Mouse (Mus musculus) MEL (cell line): ENCODE measurements around the gene Tamm41. TPM values are rescaled to one million over a fixed set of nuclear protein-coding genes. Genes with fewer than 3 reads are reported as not detected.

Experiments
- DNase-seq: peaks from one replicate; pipeline ENCODE4 v3.0.0; 2011; ENCODE audit warnings: low read depth, low spot score
- H3K27ac ChIP-seq: 2 replicates; pipeline ENCODE4 v1.5.1; 2012; ENCODE audit warnings: low read depth, mild to moderate bottlenecking, control low read depth, low read length, moderate library complexity; ENCODE audit not compliant: control insufficient read depth
- H3K27me3 ChIP-seq, 2 experiments: fragments of 150-350 bp in 1 of 2; sonication (generic) in 1 of 2; 2 replicates each; pipeline ENCODE4 v1.6.1; 2012; ENCODE audit warnings: low read length in 2 of 2, mild to moderate bottlenecking in 2 of 2, improper control_type of control experiment in 1 of 2, moderate library complexity in 1 of 2; ENCODE audit not compliant: insufficient read depth in 2 of 2, control insufficient read depth in 1 of 2
- H3K36me3 ChIP-seq, 2 experiments: 2 replicates each; pipeline ENCODE4 v1.6.1; 2012 to 2014; ENCODE audit warnings: low read length in 2 of 2, improper control_type of control experiment in 1 of 2, inconsistent platforms in 1 of 2, mild to moderate bottlenecking in 1 of 2; ENCODE audit not compliant: insufficient read depth in 2 of 2, control insufficient read depth in 1 of 2
- H3K4me1 ChIP-seq, 2 experiments: fragments of 150-350 bp in 1 of 2; sonication (generic) in 1 of 2; 2 replicates each; pipeline ENCODE4 v1.6.1; 2012; ENCODE audit warnings: low read length in 2 of 2, improper control_type of control experiment in 1 of 2, mild to moderate bottlenecking in 1 of 2; ENCODE audit not compliant: insufficient read depth in 2 of 2, control insufficient read depth in 1 of 2
- H3K4me3 ChIP-seq, 2 experiments: fragments of 150-350 bp in 1 of 2; sonication (generic) in 1 of 2; 2 replicates each; pipeline ENCODE4 v1.5.1; 2012; ENCODE audit warnings: low read depth in 2 of 2, low read length in 2 of 2, mild to moderate bottlenecking in 2 of 2, moderate library complexity in 2 of 2, control low read depth in 1 of 2, improper control_type of control experiment in 1 of 2; ENCODE audit not compliant: control insufficient read depth in 1 of 2, insufficient read depth in 1 of 2
- H3K79me2 ChIP-seq: 2 replicates; pipeline ENCODE4 v1.6.1; 2012; ENCODE audit warnings: mild to moderate bottlenecking, low read length, moderate library complexity; ENCODE audit not compliant: control insufficient read depth, poor library complexity, insufficient read depth
- H3K9ac ChIP-seq: 2 replicates; pipeline ENCODE4 v1.6.1; 2012; ENCODE audit warnings: low read depth, mild to moderate bottlenecking, control low read depth, low read length, moderate library complexity; ENCODE audit not compliant: control insufficient read depth, poor library complexity, severe bottlenecking
- H3K9me3 ChIP-seq: fragments of 150-350 bp; sonication (generic); replicated peaks from 2 replicates; pipeline ENCODE4 v1.6.1; 2012; ENCODE audit warnings: mild to moderate bottlenecking, low read length, improper control_type of control experiment, moderate library complexity; ENCODE audit not compliant: insufficient read depth
- CHD1 ChIP-seq: IDR thresholded peaks from 2 replicates; pipeline ENCODE4 v1.6.1; 2012; ENCODE audit warnings: low read depth, mild to moderate bottlenecking, inconsistent platforms, low read length, improper control_type of control experiment
- CHD2 ChIP-seq: IDR thresholded peaks from 2 replicates; pipeline ENCODE4 v1.6.1; 2011; ENCODE audit warnings: low read length, improper control_type of control experiment
- ELF1 ChIP-seq: IDR thresholded peaks from 2 replicates; pipeline ENCODE4 v1.6.1; 2014; ENCODE audit warnings: low read depth, mild to moderate bottlenecking, inconsistent platforms, low read length, improper control_type of control experiment, moderate library complexity
- ETS1 ChIP-seq: IDR thresholded peaks from 2 replicates; pipeline ENCODE4 v1.6.1; 2012; ENCODE audit warnings: low read depth, mild to moderate bottlenecking, inconsistent platforms, low read length, improper control_type of control experiment, moderate library complexity
- GABPA ChIP-seq: IDR thresholded peaks from 2 replicates; pipeline ENCODE4 v1.6.1; 2012; ENCODE audit warnings: low read depth, mild to moderate bottlenecking, inconsistent platforms, low read length, improper control_type of control experiment, moderate library complexity
- JUND ChIP-seq: IDR thresholded peaks from 2 replicates; pipeline ENCODE4 v1.6.1; 2011; ENCODE audit warnings: low read depth, mild to moderate bottlenecking, improper control_type of control experiment, low read length
- MAX ChIP-seq: IDR thresholded peaks from 2 replicates; pipeline ENCODE4 v1.6.1; 2011; ENCODE audit warnings: low read length, improper control_type of control experiment
- MAZ ChIP-seq: IDR thresholded peaks from 2 replicates; pipeline ENCODE4 v1.6.1; 2012; ENCODE audit warnings: low read depth, mild to moderate bottlenecking, inconsistent platforms, low read length, improper control_type of control experiment
- MXI1 ChIP-seq: IDR thresholded peaks from 2 replicates; pipeline ENCODE4 v1.6.1; 2011; ENCODE audit warnings: mild to moderate bottlenecking, low read depth, low read length, improper control_type of control experiment
- MYB ChIP-seq: IDR thresholded peaks from 2 replicates; pipeline ENCODE4 v1.6.1; 2011; ENCODE audit warnings: mild to moderate bottlenecking, low read depth, low read length, improper control_type of control experiment
- NELFE ChIP-seq: IDR thresholded peaks from 2 replicates; pipeline ENCODE4 v1.6.1; 2011; ENCODE audit warnings: low read depth, low read length, improper control_type of control experiment
- NRF1 ChIP-seq: IDR thresholded peaks from 2 replicates; pipeline ENCODE4 v1.6.1; 2014; ENCODE audit warnings: low read depth, mild to moderate bottlenecking, inconsistent platforms, low read length, improper control_type of control experiment, moderate library complexity; ENCODE audit not compliant: poor library complexity, insufficient read depth, severe bottlenecking
- RAD21 ChIP-seq: IDR thresholded peaks from 2 replicates; pipeline ENCODE4 v1.6.1; 2011; ENCODE audit warnings: mild to moderate bottlenecking, low read depth, low read length, improper control_type of control experiment
- SMC3 ChIP-seq: IDR thresholded peaks from 2 replicates; pipeline ENCODE4 v1.6.1; 2011; ENCODE audit warnings: low read depth, low read length, improper control_type of control experiment
- TAL1 ChIP-seq: IDR thresholded peaks from 2 replicates; pipeline ENCODE4 v1.6.1; 2012; ENCODE audit warnings: mild to moderate bottlenecking, inconsistent platforms, low read length, moderate library complexity, mixed read lengths
- TBP ChIP-seq: IDR thresholded peaks from 2 replicates; pipeline ENCODE4 v1.8.0; 2011; ENCODE audit warnings: low read depth, low read length, improper control_type of control experiment
- UBTF ChIP-seq: IDR thresholded peaks from 2 replicates; pipeline ENCODE4 v1.6.1; 2012; ENCODE audit warnings: low read depth, mild to moderate bottlenecking, inconsistent platforms, low read length, improper control_type of control experiment, moderate library complexity, borderline replicate concordance; ENCODE audit not compliant: insufficient read depth
- USF1 ChIP-seq: IDR thresholded peaks from 2 replicates; pipeline ENCODE4 v1.6.1; 2014; ENCODE audit warnings: low read depth, mild to moderate bottlenecking, inconsistent platforms, low read length, improper control_type of control experiment, moderate library complexity
- USF2 ChIP-seq, 2 experiments: IDR thresholded peaks; 2 replicates each; pipeline ENCODE4 v1.6.1; 2011 to 2012; ENCODE audit warnings: improper control_type of control experiment in 2 of 2, low read length in 2 of 2, borderline replicate concordance in 1 of 2, inconsistent platforms in 1 of 2, low read depth in 1 of 2, mild to moderate bottlenecking in 1 of 2; ENCODE audit not compliant: insufficient read depth in 1 of 2
- ZKSCAN1 ChIP-seq: IDR thresholded peaks from 2 replicates; pipeline ENCODE4 v1.6.1; 2012; ENCODE audit warnings: low read depth, mild to moderate bottlenecking, inconsistent platforms, low read length, improper control_type of control experiment, moderate library complexity
- polyA plus RNA-seq, 2 experiments: library from polyadenylated mRNA; stranded (reverse) in 1 of 2; unstranded in 1 of 2; fragments of >175 nt in 1 of 2; fragments of >200 nt in 1 of 2; gene quantifications; 2 replicates each; pipeline versions ENCODE4 v1.2.1 to v1.2.4; 2012; ENCODE audit warnings: low replicate concordance in 2 of 2, low read depth in 1 of 2; ENCODE audit not compliant: insufficient read length in 2 of 2, insufficient read depth in 1 of 2, missing spikeins in 1 of 2
- total RNA-seq: library from RNA; depleted of rRNA; stranded (reverse); fragments of 300-350 nt; gene quantifications from 2 replicates; pipeline ENCODE4 v1.2.3, GENCODE M21; 2012

Gene Tamm41
- total and polyA plus RNA-seq, 3 experiments, result 80.5 to 87.4 TPM; not detected in 1

DNA sequence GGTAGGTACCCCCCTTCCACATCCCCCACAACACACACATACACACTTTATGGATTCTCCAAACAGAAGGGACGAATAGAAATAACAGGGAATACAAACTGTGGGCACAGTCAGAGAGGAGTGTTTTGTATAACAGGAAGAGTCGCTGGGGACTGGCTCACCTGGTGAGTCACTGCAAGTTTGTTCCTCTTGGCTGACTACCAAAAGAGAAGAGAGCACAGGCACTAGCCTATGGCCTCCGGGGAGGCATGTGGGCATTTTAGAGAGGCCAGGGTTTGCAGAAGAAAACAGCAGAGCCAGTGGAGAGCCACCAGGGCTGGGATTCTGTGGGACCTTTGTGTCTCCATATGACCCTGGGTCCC lies 49.1 kb downstream of the Tamm41 start:
- Histone ChIP-seq H3K27ac (no peak overlapping the region), H3K9ac (no peak overlapping the region), H3K36me3 (peaks cover 0 to 8% of the 10 kb centered on the region in 2 experiments; a peak in 2 of 4 replicates), H3K27me3 (no peaks in the 10 kb centered on the region), H3K4me3 (0 out of 4 replicates have a peak overlapping the region, but pooled peaks of 1 of the 2 experiments have one; percentile 29), H3K9me3 (no peaks in the 10 kb centered on the region), H3K4me1 (peaks cover 2 to 9% of the 10 kb centered on the region in 2 experiments; a peak in 3 of 4 replicates), H3K79me2 (no peaks in the 10 kb centered on the region)
- no peak for TF ChIP-seq USF2 (IDR thresholded peaks at IDR 0.05; ENCODE audit: borderline replicate concordance in 1 of 2, insufficient read depth in 1 of 2, low read depth in 1 of 2, low read length in 2 of 2)
- no peak for TF ChIP-seq GABPA
- no peak for TF ChIP-seq MYB
- no peak for TF ChIP-seq CHD2
- no peak for TF ChIP-seq UBTF
- no peak for TF ChIP-seq ELF1
- TF ChIP-seq USF1, result no peak
- no peak for TF ChIP-seq TAL1
- TF ChIP-seq MAX, result 0 out of 2 replicates have a peak, but pooled peaks have one; percentile 21
- no peak for TF ChIP-seq ZKSCAN1
- TF ChIP-seq TBP, result 0 out of 2 replicates have a peak, but pooled peaks have one; percentile 13
- TF ChIP-seq ETS1, result peak; percentile 48
- no peak for TF ChIP-seq MAZ
- TF ChIP-seq NRF1, result no peak
- no peak for TF ChIP-seq RAD21
- no peak for TF ChIP-seq NELFE
- no peak for TF ChIP-seq MXI1
- no peak for TF ChIP-seq CHD1
- peak; percentile 82 for DNase-seq

DNA sequence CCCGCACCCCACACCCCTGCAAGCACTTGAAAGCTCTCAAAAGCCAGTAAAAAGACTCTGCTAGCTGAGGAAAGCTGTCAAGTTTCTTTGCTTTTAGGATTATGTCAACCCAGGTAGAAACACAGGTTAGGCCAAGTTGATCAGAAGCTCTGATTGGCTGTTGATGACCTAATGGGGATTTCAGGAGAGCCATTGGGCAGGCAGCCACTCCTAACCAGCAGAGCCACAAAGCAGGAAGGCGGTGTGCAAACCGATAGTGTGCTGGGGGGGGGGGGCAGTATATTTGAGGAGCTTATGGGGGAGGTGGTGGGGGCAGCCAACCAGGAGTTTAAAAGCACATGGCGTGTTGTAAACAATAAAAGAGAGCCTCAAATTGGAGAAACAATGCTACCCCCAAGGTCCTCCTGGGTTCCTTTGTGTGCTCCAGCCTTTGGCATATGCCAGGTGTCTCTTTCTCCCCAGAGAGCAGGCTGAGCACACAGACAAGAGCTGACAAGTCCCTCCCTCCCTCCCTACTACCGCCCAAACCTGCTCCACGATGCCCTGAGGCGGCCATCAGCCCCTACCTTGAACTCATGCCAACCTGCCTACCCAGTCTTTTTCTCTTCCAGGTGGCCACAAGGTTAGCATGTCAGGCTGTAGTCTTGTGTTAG lies 49.6 kb downstream of the Tamm41 start:
- Histone ChIP-seq H3K27ac (no peak overlapping the region), H3K79me2 (no peaks in the 10 kb centered on the region), H3K27me3 (no peaks in the 10 kb centered on the region), H3K4me1 (peaks cover 2 to 9% of the 10 kb centered on the region in 2 experiments; a peak in 3 of 4 replicates), H3K9me3 (no peaks in the 10 kb centered on the region), H3K9ac (no peak overlapping the region), H3K36me3 (peaks cover 0 to 8% of the 10 kb centered on the region in 2 experiments; a peak in 2 of 4 replicates), H3K4me3 (0 out of 4 replicates have a peak overlapping the region, but pooled peaks of 1 of the 2 experiments have one; percentile 29)
- DNase-seq, result peak; percentile 20
- TF ChIP-seq JUND, result no peak
- TF ChIP-seq SMC3, result no peak
